Mouse (Mus musculus): ENCODE data around the gene Defb28. TPM values are rescaled to one million over a fixed set of nuclear protein-coding genes. Genes with fewer than 3 reads are reported as not detected.

Gene Defb28
- polyA plus RNA-seq, 1 experiment = not detected

GRCm38 (mm10) chr2:152500204-152500862, 17.7 kb upstream of the Defb28 start:
- H3K79me2 ChIP-seq (ENCODE audit: control insufficient read depth, insufficient read depth) = no peaks in the 10 kb centered on the region
- TF ChIP-seq USF1 (IDR thresholded peaks at IDR 0.05; ENCODE audit: low read depth) = no peak
- no peak for TF ChIP-seq MYOG (IDR thresholded peaks at IDR 0.05; ENCODE audit: control insufficient read depth in 1 of 3, insufficient read depth in 1 of 3, insufficient read length in 2 of 3, low read depth in 2 of 3)
- TF ChIP-seq SRF (IDR thresholded peaks at IDR 0.05; ENCODE audit: control insufficient read depth, insufficient read length, low read depth) = no peak
- no peak for TF ChIP-seq POLR2A (IDR thresholded peaks at IDR 0.05; ENCODE audit: insufficient read length, low read depth)
- no peak for TF ChIP-seq MAX (IDR thresholded peaks at IDR 0.05; ENCODE audit: low read depth)
- no peak for TF ChIP-seq MYOD1 (IDR thresholded peaks at IDR 0.05; ENCODE audit: control insufficient read depth in 1 of 3, insufficient read length in 2 of 3, low read depth in 2 of 3)
- no peak for TF ChIP-seq TCF3 (IDR thresholded peaks at IDR 0.05; ENCODE audit: insufficient read length, low read depth)
- no peak for TF ChIP-seq POLR2AphosphoS2 (IDR thresholded peaks at IDR 0.05; ENCODE audit: insufficient read length, low read depth)
- TF ChIP-seq CEBPB (IDR thresholded peaks at IDR 0.05; ENCODE audit: insufficient read depth, poor library complexity, severe bottlenecking) = no peak
- no peak for TF ChIP-seq E2F4 (IDR thresholded peaks at IDR 0.05; ENCODE audit: insufficient read depth)
- no peak for TF ChIP-seq TCF12 (IDR thresholded peaks at IDR 0.05; ENCODE audit: insufficient read depth, poor library complexity, severe bottlenecking)
- no peak for TF ChIP-seq REST (IDR thresholded peaks at IDR 0.05; ENCODE audit: insufficient read depth, insufficient read length)
- no peaks in the 10 kb centered on the region for H3K27me3 ChIP-seq (ENCODE audit: control insufficient read depth, insufficient read depth, insufficient read length)
- no peak overlapping the region for H3ac ChIP-seq (ENCODE audit: control insufficient read depth, insufficient read length)
- H3K4me3 ChIP-seq = no peak overlapping the region
- H3K4me2 ChIP-seq (ENCODE audit: low read depth) = no peak overlapping the region
- H3K36me3 ChIP-seq (ENCODE audit: control insufficient read depth, insufficient read depth) = no peaks in the 10 kb centered on the region

DNA sequence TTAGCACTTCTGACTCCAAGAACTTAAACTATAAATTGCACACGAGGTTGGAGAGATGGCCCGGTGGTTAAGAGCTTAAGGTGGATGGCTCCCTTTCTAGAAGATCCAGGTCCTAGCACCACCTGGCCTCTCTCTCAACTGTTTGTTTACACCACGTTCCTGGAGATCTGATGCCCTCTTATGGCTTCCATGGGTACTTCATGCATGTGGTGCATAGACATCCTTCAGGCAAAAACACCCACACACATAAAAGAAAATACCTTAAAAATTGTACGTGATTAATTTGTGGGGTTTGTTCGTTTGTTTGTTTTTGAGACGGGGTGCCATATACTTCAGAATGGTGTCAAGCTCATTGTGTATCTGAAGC, 17.2 kb upstream of the Defb28 start:
- H3K4me3 ChIP-seq = no peak overlapping the region
- no peak overlapping the region for H3K4me2 ChIP-seq (ENCODE audit: low read depth)
- no peaks in the 10 kb centered on the region for H3K36me3 ChIP-seq (ENCODE audit: control insufficient read depth, insufficient read depth)
- H3K27me3 ChIP-seq (ENCODE audit: control insufficient read depth, insufficient read depth, insufficient read length) = no peaks in the 10 kb centered on the region
- TF ChIP-seq TCF3 (IDR thresholded peaks at IDR 0.05; ENCODE audit: insufficient read length, low read depth) (no peak), REST (IDR thresholded peaks at IDR 0.05; ENCODE audit: insufficient read depth, insufficient read length) (no peak), MAX (IDR thresholded peaks at IDR 0.05; ENCODE audit: low read depth) (no peak), TCF12 (IDR thresholded peaks at IDR 0.05; ENCODE audit: insufficient read depth, poor library complexity, severe bottlenecking) (no peak), POLR2A (IDR thresholded peaks at IDR 0.05; ENCODE audit: insufficient read length, low read depth) (no peak), CEBPB (IDR thresholded peaks at IDR 0.05; ENCODE audit: insufficient read depth, poor library complexity, severe bottlenecking) (no peak)
- H3ac ChIP-seq (ENCODE audit: control insufficient read depth, insufficient read length) = no peak overlapping the region
- H3K79me2 ChIP-seq (ENCODE audit: control insufficient read depth, insufficient read depth) = no peaks in the 10 kb centered on the region

DNA sequence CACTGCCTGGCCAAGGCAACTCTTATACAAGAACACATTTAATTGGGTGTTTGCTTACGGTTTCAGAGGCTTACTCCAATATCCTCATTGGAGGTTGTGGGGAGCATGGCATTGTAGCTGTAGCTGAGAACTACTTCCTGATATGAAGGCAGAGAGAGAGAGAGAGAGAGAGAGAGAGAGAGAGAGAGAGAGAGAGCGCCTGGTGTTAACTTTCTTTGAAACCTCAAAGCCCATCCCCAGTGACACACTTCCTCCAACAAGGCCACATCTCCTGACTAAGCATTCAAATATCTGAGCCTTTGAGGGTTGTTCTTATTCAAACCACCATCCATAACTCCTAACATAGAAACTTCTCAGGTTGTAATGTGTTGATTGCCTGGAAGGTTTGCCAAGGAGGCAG, 14.1 kb upstream of the Defb28 start:
- TF ChIP-seq POLR2AphosphoS2 (IDR thresholded peaks at IDR 0.05; ENCODE audit: insufficient read length, low read depth) (no peak), TCF3 (IDR thresholded peaks at IDR 0.05; ENCODE audit: insufficient read length, low read depth) (no peak), POLR2A (IDR thresholded peaks at IDR 0.05; ENCODE audit: insufficient read length, low read depth) (no peak), SRF (IDR thresholded peaks at IDR 0.05; ENCODE audit: control insufficient read depth, insufficient read length, low read depth) (no peak), REST (IDR thresholded peaks at IDR 0.05; ENCODE audit: insufficient read depth, insufficient read length) (no peak), MYOG (IDR thresholded peaks at IDR 0.05; ENCODE audit: control insufficient read depth in 1 of 3, insufficient read depth in 1 of 3, insufficient read length in 2 of 3, low read depth in 2 of 3) (no peak), MAX (IDR thresholded peaks at IDR 0.05; ENCODE audit: low read depth) (no peak), TCF12 (IDR thresholded peaks at IDR 0.05; ENCODE audit: insufficient read depth, poor library complexity, severe bottlenecking) (no peak), CEBPB (IDR thresholded peaks at IDR 0.05; ENCODE audit: insufficient read depth, poor library complexity, severe bottlenecking) (no peak), MYOD1 (IDR thresholded peaks at IDR 0.05; ENCODE audit: control insufficient read depth in 1 of 3, insufficient read length in 2 of 3, low read depth in 2 of 3) (no peak), USF1 (IDR thresholded peaks at IDR 0.05; ENCODE audit: low read depth) (no peak), E2F4 (IDR thresholded peaks at IDR 0.05; ENCODE audit: insufficient read depth) (no peak)
- no peaks in the 10 kb centered on the region for H3K36me3 ChIP-seq (ENCODE audit: control insufficient read depth, insufficient read depth)

GRCm38 (mm10) chr2:152511592-152511991, 6.5 kb upstream of the Defb28 start, which contains the start of gene Defb26:
Gene Defb26, minus strand, starts transcription at chr2:152511692.
- TF ChIP-seq E2F4 (IDR thresholded peaks at IDR 0.05; ENCODE audit: insufficient read depth) (no peak), SRF (IDR thresholded peaks at IDR 0.05; ENCODE audit: control insufficient read depth, insufficient read length, low read depth) (no peak), TCF3 (IDR thresholded peaks at IDR 0.05; ENCODE audit: insufficient read length, low read depth) (no peak), POLR2A (IDR thresholded peaks at IDR 0.05; ENCODE audit: insufficient read length, low read depth) (no peak), REST (IDR thresholded peaks at IDR 0.05; ENCODE audit: insufficient read depth, insufficient read length) (no peak), USF1 (IDR thresholded peaks at IDR 0.05; ENCODE audit: low read depth) (no peak), CEBPB (IDR thresholded peaks at IDR 0.05; ENCODE audit: insufficient read depth, poor library complexity, severe bottlenecking) (no peak), POLR2AphosphoS2 (IDR thresholded peaks at IDR 0.05; ENCODE audit: insufficient read length, low read depth) (no peak), MYOG (IDR thresholded peaks at IDR 0.05; ENCODE audit: control insufficient read depth in 1 of 3, insufficient read depth in 1 of 3, insufficient read length in 2 of 3, low read depth in 2 of 3) (no peak), MYOD1 (IDR thresholded peaks at IDR 0.05; ENCODE audit: control insufficient read depth in 1 of 3, insufficient read length in 2 of 3, low read depth in 2 of 3) (no peak), MAX (IDR thresholded peaks at IDR 0.05; ENCODE audit: low read depth) (no peak), TCF12 (IDR thresholded peaks at IDR 0.05; ENCODE audit: insufficient read depth, poor library complexity, severe bottlenecking) (no peak)
- Histone ChIP-seq H3K36me3 (ENCODE audit: control insufficient read depth, insufficient read depth) (no peaks in the 10 kb centered on the region), H3K4me2 (ENCODE audit: low read depth) (no peak within 1 kb of the TSS), H3K79me2 (ENCODE audit: control insufficient read depth, insufficient read depth) (no peaks in the 10 kb centered on the region), H3K4me3 (no peak within 1 kb of the TSS), H3K27me3 (ENCODE audit: control insufficient read depth, insufficient read depth, insufficient read length) (no peaks in the 10 kb centered on the region), H3ac (ENCODE audit: control insufficient read depth, insufficient read length) (no peak within 1 kb of the TSS)

More for the DNA sequence above, 14.1 kb upstream of the Defb28 start:
- H3K27me3 ChIP-seq (ENCODE audit: control insufficient read depth, insufficient read depth, insufficient read length) = no peaks in the 10 kb centered on the region
- H3K4me2 ChIP-seq (ENCODE audit: low read depth) = no peak overlapping the region
- H3K4me3 ChIP-seq = no peak overlapping the region
- H3K79me2 ChIP-seq (ENCODE audit: control insufficient read depth, insufficient read depth) = no peaks in the 10 kb centered on the region
- H3ac ChIP-seq (ENCODE audit: control insufficient read depth, insufficient read length) = no peak overlapping the region

Data from myocyte (in vitro differentiated cells).